Mouse (Mus musculus) limb, embryonic 15.5 days (tissue): ENCODE measurements around the gene Tnpo1. TPM values are rescaled to one million over a fixed set of nuclear protein-coding genes. Genes with fewer than 3 reads are reported as not detected.

Experiments used
- polyA plus RNA-seq: library from polyadenylated mRNA; unstranded; fragments of >200 nt; fragmentation: Nextera tagmentation; extraction: Ambion mirVana; gene quantifications from 2 replicates; pipeline ENCODE4 v1.2.1, GENCODE M21; 2015

Tnpo1 gene
- polyA plus RNA-seq, 1 experiment from 2014 or later = 55.3 TPM

Other genes with a start within 250 kb of the Tnpo1 start
- 0.17 TPM in 1 of 2 replicates, not detected in the other for gene Tmem171, start 231.6 kb downstream of the Tnpo1 start, polyA plus RNA-seq
- 29.3 and 32.4 TPM in 2 replicates for gene Fcho2, start 110.9 kb downstream of the Tnpo1 start, polyA plus RNA-seq
- gene 1700024P04Rik, start 58.2 kb upstream of the Tnpo1 start, polyA plus RNA-seq = not detected in 2 replicates